Mouse (Mus musculus) macrophage (primary cell): ENCODE measurements at regions not wholly inside any gene's neighbourhood (a gene's known extent, or its start where the extent isn't known, plus 50 kb on each side); places are given as distances from the start of the nearest gene placed in this dataset.

ENCODE experiments used
- H3K27ac ChIP-seq: fragments of 350-480 bp; formaldehyde crosslinking; 2 replicates; pipeline ENCODE4 v1.9.0; 2021
- H3K36me3 ChIP-seq: fragments of 350-480 bp; formaldehyde crosslinking; 2 replicates; pipeline ENCODE4 v1.9.0; 2021; ENCODE audit errors: inconsistent target
- H3K4me3 ChIP-seq: fragments of 350-480 bp; formaldehyde crosslinking; 2 replicates; pipeline ENCODE4 v1.9.0; 2021; ENCODE audit errors: inconsistent target
- H3K79me2 ChIP-seq: fragments of 350-480 bp; formaldehyde crosslinking; 2 replicates; pipeline ENCODE4 v1.9.0; 2021; ENCODE audit errors: inconsistent target
- WGBS: methylation state at CpG from one replicate; pipeline ENCODE4 v1.1.7; 2026; ENCODE audit warnings: inconsistent platforms; ENCODE audit not compliant: missing documents; 5-methylcytosine and 5-hydroxymethylcytosine counted together

DNA sequence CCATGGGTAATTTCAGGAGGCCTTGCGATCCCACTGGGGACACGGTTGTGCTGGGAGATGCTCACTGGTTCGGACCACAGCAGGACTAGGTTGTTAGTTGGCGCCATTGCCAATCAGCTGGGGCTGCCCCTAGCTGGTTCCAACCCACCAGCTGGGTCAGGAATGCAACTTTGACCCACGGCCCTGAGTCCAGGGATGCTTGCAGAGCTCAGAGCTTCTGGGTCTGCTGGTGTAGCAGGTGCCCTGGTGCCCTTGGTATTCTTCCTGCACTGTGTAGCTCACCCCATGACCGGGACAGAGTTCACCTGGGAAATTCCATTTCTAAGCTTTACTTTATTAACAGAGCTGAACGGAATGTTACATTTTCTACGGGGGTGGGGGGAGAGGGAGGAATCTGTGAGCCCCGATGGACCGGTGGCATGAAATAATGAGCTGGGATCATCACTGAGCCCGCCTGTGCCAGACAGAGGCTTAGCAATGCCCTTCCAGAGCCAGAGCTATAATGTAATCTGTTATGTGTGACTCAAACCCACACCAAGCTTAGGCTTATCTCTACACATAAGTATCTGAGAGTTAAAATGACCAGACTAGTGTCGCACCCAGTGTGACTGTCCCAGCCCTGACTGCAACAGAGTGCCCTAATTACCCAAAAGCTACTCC, 187.8 kb upstream of the Ap5m1 start:
- Histone ChIP-seq H3K4me3 (no peak overlapping the region), H3K36me3 (no peaks in the 10 kb centered on the region), H3K27ac (no peak overlapping the region), H3K79me2 (no peaks in the 10 kb centered on the region)
- WGBS = 89% methylated on average over 12 of the region's 12 CpGs

GRCm38 (mm10) chr14:48871313-48871712, 194.6 kb upstream of the Ap5m1 start:
- Histone ChIP-seq H3K27ac (no peak overlapping the region), H3K79me2 (no peaks in the 10 kb centered on the region), H3K36me3 (no peaks in the 10 kb centered on the region), H3K4me3 (no peak overlapping the region)
- 90% methylated on average over 3 of the region's 3 CpGs for WGBS

DNA sequence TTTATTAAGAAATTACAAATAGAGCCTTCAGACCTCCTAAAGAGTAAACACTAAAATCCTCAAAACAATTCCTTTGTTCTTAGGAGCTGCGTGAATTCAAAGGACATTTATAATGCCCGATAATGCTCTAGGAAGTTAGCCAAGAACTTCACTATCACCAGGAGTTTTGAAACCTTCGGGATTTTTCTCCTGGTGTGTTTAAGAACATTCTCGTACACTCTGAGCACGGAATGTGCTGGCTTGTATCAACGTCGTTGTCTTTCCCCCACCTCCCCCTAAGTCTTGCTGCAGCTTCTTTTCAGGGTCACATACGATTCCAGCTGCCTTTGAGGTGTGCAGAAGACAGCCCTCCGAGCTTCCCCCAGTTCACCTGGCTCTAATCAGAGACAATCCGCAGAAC, 195.9 kb upstream of the Ap5m1 start:
- no peak overlapping the region for H3K4me3 ChIP-seq
- no peak overlapping the region for H3K27ac ChIP-seq
- WGBS = 91% methylated on average over 10 of the region's 10 CpGs
- H3K79me2 ChIP-seq = no peaks in the 10 kb centered on the region
- H3K36me3 ChIP-seq = no peaks in the 10 kb centered on the region

- no peaks in the 10 kb centered on the region for H3K36me3 ChIP-seq
- 94% methylated on average over 5 of the region's 5 CpGs for WGBS
- no peak overlapping the region for H3K4me3 ChIP-seq
- H3K27ac ChIP-seq = no peak overlapping the region
- no peaks in the 10 kb centered on the region for H3K79me2 ChIP-seq
Measured at GRCm38 (mm10) chr14:48855453-48855852, 181.8 kb upstream of the Otx2 start.

GRCm38 (mm10) chr14:48854188-48854924, 180.7 kb upstream of the Otx2 start:
- Histone ChIP-seq H3K27ac (no peak overlapping the region), H3K36me3 (no peaks in the 10 kb centered on the region), H3K4me3 (no peak overlapping the region), H3K79me2 (no peaks in the 10 kb centered on the region)
- 80% methylated on average over 8 of the region's 9 CpGs for WGBS

GRCm38 (mm10) chr14:48853479-48854187, 180.0 kb upstream of the Otx2 start:
- WGBS = 89% methylated on average over 7 of the region's 7 CpGs
- Histone ChIP-seq H3K36me3 (no peaks in the 10 kb centered on the region), H3K27ac (no peak overlapping the region), H3K4me3 (no peak overlapping the region), H3K79me2 (no peaks in the 10 kb centered on the region)

DNA sequence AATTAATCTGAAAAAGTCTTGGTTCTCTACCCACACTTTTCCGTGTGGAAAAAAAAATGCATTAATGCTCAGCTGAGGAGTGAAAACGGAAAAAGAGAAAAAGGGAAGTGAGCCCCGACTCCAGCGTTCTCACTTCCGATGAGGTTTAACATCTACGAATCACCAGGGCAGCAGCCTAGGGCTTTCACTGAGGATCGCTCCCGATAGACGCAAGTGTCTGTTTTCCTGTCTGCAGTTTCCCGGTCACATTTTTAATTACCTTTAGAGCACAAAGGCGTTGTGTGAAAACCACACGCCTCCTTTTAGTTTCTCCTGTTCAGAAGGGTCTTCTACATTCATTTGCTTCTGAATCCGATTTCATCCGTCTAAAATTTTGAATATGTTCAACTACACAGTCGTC, 179.2 kb upstream of the Otx2 start:
- under 1% methylated on average over 15 of the region's 15 CpGs for WGBS
- H3K79me2 ChIP-seq = no peaks in the 10 kb centered on the region
- no peak overlapping the region for H3K27ac ChIP-seq
- H3K4me3 ChIP-seq = no peak overlapping the region
- no peaks in the 10 kb centered on the region for H3K36me3 ChIP-seq

DNA sequence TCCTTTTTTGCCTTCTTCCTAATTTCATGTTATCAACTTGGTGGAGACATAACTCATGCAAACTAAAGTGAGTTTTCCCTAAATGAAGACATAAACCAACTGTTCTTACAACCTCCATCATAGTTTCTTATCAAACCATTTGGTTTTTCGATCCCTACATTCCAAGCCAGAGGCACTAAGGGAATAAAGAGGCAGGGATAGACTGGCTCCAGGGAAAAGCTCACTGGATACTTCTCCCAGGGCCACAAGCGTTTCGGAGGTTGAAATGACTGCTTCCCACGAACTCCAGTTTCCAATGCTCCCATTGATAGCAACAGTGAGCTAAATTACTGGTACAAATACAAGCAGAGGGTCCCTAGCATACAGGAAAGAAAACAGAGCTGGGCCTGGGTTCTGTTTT, 178.4 kb upstream of the Otx2 start:
- no peaks in the 10 kb centered on the region for H3K79me2 ChIP-seq
- 80% methylated on average over 4 of the region's 4 CpGs for WGBS
- no peak overlapping the region for H3K27ac ChIP-seq
- H3K36me3 ChIP-seq = no peaks in the 10 kb centered on the region
- H3K4me3 ChIP-seq = no peak overlapping the region

DNA sequence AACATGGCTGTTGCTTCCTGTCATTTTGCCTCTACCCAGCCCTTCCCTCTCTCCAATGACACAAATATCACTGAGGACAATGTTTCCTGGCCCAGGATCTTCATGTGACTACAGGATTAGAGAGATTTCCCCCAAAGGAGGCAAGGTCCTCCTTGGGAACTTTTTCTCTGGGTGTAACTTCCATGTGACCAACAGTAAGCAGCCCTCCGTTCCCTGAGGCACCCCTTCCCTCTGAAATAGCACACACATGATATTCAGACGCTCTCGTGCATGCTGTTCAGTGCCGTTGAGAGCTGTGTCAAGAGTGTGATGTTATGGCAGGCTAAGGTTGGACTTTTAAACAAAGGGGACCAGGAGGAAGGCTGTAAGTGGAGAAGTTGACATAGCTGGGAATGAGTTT, 169.2 kb upstream of the Otx2 start:
- no peak overlapping the region for H3K4me3 ChIP-seq
- H3K27ac ChIP-seq = no peak overlapping the region
- no peaks in the 10 kb centered on the region for H3K79me2 ChIP-seq
- no peaks in the 10 kb centered on the region for H3K36me3 ChIP-seq
- 92% methylated on average over 4 of the region's 4 CpGs for WGBS

DNA sequence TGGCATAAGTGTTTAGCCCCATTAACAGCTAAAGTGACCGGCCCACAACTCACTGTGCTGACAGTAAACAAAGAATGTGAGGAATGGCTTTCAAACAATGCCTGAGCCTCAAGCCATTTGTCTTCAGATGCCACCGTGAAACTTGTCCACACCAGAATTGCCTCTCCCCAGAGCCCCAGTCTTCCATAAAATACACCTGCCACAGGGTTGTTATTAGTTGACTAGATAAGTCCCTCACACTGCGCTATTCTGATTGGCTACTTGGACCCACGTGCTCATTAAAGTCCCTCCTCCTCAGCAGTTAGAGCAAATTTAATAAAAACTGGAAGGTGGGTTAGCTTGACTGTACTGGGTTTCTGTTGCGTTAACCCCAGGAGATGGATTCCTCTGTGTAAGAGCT, 167.7 kb upstream of the Otx2 start:
- no peak overlapping the region for H3K4me3 ChIP-seq
- 63% methylated on average over 5 of the region's 5 CpGs for WGBS
- H3K27ac ChIP-seq = no peak overlapping the region
- H3K79me2 ChIP-seq = no peaks in the 10 kb centered on the region
- no peaks in the 10 kb centered on the region for H3K36me3 ChIP-seq

DNA sequence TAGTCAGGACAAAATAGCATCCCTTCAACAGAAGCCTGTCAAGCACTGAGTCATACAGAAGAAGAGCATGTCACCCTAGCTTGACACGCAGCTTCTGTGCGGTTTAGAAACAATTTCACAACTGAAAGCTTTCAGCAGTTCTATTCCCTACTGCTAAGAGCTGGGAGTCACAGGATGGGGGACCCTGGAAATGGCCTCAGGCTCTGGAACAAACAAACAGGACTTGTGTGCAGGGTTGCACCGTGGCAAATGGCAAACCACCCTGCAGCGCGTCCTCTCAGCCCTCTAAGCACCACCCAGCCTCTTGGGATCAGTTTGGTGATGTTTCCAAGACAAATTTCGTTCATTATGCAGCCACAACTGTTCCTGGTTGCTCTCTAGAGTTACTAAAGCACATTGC, 163.6 kb upstream of the Otx2 start:
- H3K27ac ChIP-seq = no peak overlapping the region
- WGBS = 85% methylated on average over 6 of the region's 6 CpGs
- no peaks in the 10 kb centered on the region for H3K79me2 ChIP-seq
- H3K36me3 ChIP-seq = no peaks in the 10 kb centered on the region
- H3K4me3 ChIP-seq = no peak overlapping the region

DNA sequence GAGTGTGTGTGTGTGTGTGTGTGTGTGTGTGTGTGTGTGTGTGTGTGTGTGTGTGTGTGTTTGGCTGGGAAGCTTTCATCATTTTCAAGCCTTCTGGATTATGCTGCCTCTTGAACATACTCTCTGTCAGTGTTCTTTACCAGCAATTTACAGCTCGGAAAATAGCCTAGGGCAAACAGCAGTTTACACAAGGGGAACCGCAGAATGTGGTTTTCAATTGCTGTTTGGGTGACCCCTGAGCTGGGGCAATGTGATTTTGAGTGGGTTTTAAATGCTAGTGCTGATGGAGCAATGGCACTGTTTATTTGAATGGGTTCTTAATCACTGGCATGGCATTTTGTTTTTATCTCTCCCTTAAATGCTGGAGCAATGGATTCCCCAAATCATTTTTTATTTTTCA, 162.5 kb upstream of the Otx2 start:
- no peak overlapping the region for H3K4me3 ChIP-seq
- H3K79me2 ChIP-seq = no peaks in the 10 kb centered on the region
- H3K36me3 ChIP-seq = no peaks in the 10 kb centered on the region
- WGBS = 78% methylated on average over 2 of the region's 2 CpGs
- no peak overlapping the region for H3K27ac ChIP-seq

- no peak overlapping the region for H3K4me3 ChIP-seq
- H3K79me2 ChIP-seq = no peaks in the 10 kb centered on the region
- 90% methylated on average over 2 of the region's 2 CpGs for WGBS
- H3K27ac ChIP-seq = no peak overlapping the region
- no peaks in the 10 kb centered on the region for H3K36me3 ChIP-seq
Measured at GRCm38 (mm10) chr14:48834416-48834815, 160.8 kb upstream of the Otx2 start.

GRCm38 (mm10) chr14:48826421-48826820, 152.8 kb upstream of the Otx2 start:
- 94% methylated on average over 5 of the region's 5 CpGs for WGBS
- Histone ChIP-seq H3K27ac (no peak overlapping the region), H3K36me3 (no peaks in the 10 kb centered on the region), H3K79me2 (no peaks in the 10 kb centered on the region), H3K4me3 (no peak overlapping the region)

- 73% methylated on average over 3 of the region's 3 CpGs for WGBS
- no peak overlapping the region for H3K27ac ChIP-seq
- no peaks in the 10 kb centered on the region for H3K79me2 ChIP-seq
- no peak overlapping the region for H3K4me3 ChIP-seq
- H3K36me3 ChIP-seq = no peaks in the 10 kb centered on the region
Measured at GRCm38 (mm10) chr14:48824375-48824774, 150.8 kb upstream of the Otx2 start.
